Mouse (Mus musculus): ENCODE data around the gene Speer4e.
"Not testable (repeated sequence)": the region's sequence is repeated elsewhere in the genome, so short reads cannot be mapped to it uniquely, and the experiment has no call there.

The Speer4e gene

DNA sequence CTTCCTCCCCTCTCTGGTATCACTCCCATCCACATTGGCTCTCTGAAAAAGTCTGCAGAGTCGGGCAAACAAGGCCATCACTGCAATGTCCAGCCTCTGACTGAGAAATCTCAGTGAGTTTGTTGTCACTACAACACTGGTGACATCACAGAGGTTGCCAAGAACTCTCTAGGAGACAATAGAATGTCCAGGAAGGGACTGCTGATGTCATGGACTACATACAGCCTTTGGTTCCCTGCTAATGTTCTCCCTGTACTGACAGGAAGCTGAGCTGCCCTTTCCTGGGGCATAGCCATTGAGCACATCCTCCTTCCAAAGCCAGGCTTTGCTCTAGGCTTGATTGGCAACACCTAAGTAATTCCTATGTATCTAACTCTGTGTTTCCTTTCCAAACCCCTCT is at the start of gene Speer4e:
Gene Speer4e, minus strand, starts transcription at position 101 of the 400 bp plus-strand sequence.
- not testable (repeated sequence) for DNase-seq (ENCODE audit: low spot score in 2 of 2)

DNA sequence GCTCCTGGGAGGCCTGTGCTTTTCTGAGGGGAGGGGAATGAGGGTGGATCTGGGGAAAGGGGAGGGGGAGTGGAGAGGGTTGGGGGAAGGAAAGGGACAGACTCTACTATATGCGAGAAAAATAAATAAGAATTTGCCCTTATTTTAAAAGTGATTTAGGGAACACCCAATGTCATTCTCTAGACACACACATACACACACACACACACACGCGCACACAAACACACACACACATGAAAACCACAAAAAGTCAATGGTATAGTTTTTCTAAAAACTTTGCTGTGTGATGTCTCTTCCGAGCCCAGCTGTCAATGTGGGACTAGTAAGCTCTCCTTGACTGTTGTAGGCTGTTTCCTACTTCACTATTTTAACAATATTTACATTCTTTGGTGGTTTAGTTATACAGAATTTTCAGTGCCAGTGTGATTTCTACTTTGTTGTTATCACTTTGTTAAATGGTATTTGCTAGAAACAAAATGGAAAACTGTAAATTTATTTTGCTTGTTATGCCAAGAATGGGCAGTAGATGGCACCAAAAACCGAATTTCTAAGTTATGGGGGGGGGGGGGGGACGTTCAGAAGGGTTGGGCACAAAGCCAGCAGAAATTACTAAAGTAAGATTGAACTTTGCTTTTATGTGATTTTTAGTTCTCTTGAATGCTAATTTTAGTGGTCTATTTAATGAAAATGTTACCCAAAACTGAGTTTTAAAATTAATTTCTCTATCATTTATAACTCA is 48.6 kb upstream of the Speer4e start:
- DNase-seq (ENCODE audit: low spot score in 2 of 2): not testable (repeated sequence)

DNA sequence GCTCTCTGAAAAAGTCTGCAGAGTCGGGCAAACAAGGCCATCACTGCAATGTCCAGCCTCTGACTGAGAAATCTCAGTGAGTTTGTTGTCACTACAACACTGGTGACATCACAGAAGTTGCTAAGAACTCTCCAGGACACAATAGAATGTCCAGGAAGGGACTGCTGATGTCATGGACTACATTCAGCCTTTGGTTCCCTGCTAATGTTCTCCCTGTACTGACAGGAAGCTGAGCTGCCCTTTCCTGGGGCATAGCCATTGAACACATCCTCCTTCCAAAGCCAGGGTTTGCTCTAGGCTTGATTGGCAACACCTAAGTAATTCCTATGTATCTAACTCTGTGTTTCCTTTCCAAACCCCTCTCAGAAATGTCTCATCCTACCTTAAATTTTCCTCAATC is 40.6 kb upstream of the Speer4e start, which contains the start of gene Gm10354:
Gene Gm10354, minus strand, starts transcription at position 101 of the 400 bp plus-strand sequence.
- not testable (repeated sequence) for DNase-seq (ENCODE audit: low spot score in 2 of 2)

DNA sequence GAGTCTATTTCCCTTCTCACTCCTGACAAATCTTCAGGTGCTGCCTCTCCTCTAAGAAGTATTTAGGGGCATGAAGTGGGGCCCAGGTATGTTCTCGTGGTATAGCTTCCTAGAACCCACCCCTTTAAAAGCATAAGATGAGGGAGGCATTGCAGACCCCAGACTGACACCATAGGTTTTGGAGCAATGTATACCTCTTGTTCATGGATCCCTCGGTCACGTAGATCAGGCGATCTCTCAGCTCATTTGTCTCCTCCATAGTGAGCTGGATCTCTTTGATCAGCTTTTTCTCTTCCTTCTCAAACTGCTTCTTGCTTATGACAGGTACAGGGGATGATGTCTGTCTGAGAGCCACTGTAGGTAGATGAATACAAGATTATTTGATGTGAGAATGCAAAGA is 39.1 kb upstream of the Speer4e start:
- not testable (repeated sequence) for DNase-seq (ENCODE audit: low spot score in 2 of 2)

DNA sequence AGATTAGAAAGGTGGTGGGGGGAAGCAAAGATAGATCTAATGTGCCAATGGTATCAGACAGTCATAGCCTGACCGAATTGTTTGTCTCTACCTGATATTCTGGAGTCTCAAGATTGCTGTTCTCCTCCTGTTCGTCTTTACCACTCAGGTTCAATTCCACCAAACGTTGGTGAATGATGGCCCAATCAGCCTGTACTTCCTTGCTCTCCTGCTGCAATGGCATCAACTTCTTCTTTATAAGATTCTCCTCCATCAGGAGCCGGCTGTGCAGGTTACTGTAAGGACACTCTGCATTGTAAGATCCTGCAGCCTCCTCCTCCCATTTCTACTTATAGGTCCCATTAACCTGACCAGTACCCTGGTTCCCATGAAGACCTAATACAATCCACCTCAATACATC is 37.1 kb upstream of the Speer4e start:
- not testable (repeated sequence) for DNase-seq (ENCODE audit: low spot score in 2 of 2)

DNA sequence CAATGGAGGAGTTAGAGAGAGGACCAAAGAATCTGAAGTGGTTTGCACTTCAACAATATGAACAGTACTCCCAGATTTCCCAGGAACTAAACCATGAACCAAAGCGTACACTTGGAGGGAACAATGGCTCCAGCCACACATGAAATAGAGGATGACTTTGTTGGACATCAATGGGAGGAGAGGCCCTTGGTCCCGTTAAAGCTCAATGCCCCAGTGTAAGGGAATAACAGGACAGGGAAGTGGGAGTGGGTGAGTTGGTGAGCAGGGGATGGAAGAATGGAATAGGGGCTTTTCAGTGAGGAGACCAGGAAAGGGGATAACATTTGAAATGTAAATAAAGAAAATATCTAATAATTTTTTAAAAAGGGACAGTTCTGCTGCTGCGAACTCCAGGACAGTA is 34.6 kb upstream of the Speer4e start:
- not testable (repeated sequence) for DNase-seq (ENCODE audit: low spot score in 2 of 2)

DNA sequence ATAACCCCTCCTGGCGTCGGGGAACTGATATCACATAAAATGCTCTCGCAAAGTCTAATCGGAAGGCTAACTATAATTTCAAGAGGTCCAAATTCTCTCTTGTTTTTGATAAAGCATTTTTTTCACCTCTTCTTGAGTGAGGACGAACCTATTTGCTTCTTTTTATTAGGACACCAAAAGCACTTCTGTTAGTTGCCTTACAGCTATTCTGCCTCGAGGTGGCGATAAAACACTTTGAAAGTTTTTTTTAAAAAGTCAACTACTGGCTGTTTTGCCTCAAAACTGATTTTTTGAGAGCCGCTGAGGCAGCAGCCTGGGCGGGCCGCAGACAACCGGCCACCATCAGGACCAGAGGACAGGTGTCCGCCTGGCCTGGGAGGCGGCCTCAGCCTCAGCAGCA is 25.6 kb upstream of the Speer4e start:
- DNase-seq (ENCODE audit: low spot score in 2 of 2): not testable (repeated sequence)

DNA sequence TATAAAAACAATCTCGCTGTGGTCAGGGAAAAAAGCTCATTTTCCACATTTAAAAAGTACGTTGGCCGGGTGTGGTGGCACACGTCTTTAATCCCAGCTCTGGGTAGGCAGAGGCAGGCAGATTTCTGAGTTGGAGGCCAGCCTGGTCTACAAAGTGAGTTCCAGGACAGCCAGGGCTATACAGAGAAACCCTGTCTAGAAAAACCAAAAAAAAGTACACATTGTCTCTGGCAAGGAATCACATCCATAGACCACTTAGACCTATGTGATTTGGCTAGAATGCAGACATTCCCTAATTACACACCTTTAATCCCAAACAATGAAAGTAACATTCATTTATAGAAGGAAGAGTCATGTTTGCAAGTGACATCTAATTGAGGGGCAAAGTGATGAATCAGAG is 23.3 kb upstream of the Speer4e start:
- DNase-seq (ENCODE audit: low spot score in 2 of 2): not testable (repeated sequence)

DNA sequence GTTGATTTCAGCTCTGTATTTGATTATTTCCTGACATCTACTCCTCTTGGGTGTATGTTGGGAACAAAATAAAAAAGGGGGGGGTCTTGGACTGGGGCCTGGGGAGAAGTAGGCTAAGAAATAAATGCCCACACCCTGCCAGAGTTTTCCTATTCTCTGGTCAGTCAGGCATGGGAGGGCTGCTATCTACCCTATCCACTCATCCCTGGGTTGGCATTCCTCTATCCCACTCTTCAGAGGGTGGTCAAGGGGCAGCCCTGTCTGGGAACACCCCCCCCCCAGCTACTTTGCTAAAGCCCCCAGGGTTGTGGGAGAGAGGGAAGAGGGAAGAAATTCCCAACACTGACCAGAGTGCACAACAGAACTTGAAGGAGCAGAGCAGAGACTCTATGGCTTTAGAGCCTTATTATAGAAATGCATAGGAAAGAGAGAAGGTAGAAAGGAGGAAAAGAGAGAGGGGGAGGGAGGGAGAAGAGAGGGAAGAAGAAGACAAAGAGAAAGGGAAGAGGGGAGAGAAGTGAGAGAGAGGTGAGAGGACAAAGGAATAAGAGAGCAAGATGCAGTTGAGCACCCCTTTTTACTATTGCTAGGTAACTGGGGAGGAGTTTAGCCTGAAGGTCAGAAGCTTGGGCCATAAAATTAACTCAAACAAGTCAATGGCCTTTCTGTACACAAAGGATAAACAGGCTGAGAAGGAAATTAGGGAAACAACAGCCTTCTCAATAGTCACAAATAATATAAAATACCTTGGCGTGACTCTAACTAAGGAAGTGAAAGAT is 17.9 kb upstream of the Speer4e start:
- not testable (repeated sequence) for DNase-seq (ENCODE audit: low spot score in 2 of 2)

DNA sequence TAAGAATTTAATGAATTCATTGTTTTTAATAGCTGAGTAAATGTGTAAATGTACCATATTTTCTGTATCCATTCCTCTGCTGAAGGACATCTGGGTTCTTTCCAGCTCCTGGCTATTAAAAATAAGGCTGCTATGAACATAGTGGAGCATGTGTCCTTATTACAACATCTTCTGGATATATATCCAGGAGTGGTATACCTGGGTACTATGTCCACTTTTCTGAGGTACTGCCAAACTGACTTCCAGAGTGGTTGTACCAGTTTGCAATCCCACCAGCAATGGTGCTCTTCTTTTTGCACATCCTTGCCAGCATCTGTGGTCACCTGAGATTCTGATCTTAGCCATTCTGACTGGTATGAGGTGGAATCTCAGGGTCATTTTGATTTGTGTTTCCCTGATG is 15.4 kb upstream of the Speer4e start:
- DNase-seq (ENCODE audit: low spot score in 2 of 2): not testable (repeated sequence)

DNA sequence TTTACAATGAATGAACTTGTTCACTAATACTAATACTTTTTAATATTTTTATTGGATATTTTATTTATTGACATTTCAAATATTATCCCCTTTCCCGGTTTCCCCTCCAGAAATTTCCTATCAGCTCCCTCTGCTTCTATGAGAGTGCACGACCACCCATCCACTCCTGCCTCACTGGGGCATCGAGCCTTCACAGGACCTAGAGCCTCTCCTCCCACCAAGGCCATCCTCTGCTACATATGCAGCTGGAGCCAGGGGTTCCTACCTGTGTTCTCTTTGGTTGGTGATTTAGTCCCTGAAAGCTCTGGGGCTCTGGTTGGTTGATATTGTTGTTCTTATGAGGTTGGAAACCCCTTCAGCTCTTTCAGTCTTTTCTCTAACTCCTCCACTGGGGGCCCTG is 14.5 kb upstream of the Speer4e start:
- not testable (repeated sequence) for DNase-seq (ENCODE audit: low spot score in 2 of 2)

DNA sequence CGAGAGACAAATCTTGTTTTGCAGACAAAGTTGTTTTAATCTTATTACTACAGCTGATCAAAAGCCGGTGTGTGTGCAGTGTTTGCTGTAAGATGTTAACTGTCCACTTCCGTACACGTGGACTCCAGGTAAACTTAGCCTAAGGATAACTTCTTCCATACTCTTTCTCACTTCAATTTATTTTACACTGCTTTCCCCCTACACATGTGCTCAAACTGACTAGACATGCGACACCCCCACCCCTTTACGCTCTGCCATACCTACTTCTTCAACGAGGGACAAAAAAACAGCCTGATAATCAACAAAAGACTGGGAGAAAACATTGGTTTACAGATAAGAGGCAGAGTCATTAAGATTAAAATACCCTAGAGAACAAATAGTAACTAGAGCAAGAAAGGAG is 13.6 kb upstream of the Speer4e start:
- DNase-seq (ENCODE audit: low spot score in 2 of 2): not testable (repeated sequence)

DNA sequence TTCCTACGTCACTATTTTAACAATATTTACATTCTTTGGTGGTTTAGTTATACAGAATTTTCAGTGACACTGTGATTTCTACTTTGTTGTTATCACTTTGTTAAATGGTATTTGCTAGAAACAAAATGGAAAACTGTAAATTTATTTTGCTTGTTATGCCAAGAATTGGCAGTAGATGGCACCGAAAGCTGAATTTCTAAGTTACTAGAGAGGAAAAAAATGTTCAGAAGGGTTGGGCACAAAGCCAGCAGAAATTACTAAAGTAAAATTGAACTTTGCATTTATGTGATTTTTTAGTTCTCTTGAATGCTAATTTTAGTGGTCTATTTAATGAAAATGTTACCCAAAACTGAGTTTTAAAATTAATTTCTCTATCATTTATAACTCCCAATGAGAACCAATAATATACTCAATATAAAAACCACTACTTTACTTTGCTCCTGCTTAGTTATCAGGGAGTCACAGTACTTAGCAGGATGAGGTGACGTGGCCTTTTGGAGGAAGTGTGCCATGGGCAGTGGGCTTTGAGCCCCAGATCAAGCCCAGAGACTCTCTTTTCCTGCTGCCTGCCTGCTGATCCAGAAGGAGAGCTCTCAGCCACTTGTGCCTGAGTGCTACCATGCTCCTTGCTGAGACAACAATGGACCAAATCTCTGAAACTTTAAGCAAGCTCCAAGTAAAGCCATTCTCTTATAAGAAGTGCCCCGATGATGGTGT is 9.4 kb upstream of the Speer4e start:
- not testable (repeated sequence) for DNase-seq (ENCODE audit: low spot score in 2 of 2)

DNA sequence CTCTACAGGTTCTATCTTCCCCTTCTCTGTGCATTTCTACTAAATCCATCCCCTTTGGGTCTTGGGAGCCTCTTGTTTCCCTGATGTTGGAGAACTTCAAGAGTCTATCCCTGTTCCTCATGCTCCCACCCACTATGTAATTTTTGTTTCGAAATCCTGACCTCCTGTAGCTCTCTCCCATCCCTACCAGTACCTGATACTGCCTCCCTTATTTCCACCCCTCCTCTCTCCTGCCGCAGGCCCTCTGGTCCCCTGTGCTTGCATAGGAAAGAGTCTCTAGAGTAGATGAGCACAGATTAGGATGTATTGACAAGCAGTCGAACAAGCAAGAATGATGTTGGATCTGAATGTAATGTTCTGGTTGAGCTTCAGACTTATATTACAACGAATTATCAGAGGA is 7.3 kb upstream of the Speer4e start:
- DNase-seq (ENCODE audit: low spot score in 2 of 2): not testable (repeated sequence)

DNA sequence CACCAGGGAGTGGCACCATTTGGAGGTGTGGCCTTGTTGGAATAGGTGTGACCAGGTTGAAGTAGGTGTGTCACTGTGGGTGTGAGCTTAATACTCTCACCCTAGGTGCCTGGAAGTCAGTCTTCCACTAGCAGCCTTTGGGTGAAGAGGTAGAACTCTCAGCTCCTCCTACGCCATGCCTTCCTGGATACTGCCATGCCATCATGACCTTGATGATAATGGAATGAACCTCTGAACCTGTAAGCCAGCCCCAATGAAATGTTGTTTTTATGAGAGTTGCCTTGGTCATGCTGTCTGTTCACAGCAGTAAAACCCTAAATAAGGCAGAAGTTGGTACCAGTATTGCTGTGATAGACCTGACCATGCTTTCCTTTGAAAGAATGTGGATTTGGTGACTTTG is 2.8 kb upstream of the Speer4e start:
- DNase-seq (ENCODE audit: low spot score in 2 of 2): not testable (repeated sequence)

DNA sequence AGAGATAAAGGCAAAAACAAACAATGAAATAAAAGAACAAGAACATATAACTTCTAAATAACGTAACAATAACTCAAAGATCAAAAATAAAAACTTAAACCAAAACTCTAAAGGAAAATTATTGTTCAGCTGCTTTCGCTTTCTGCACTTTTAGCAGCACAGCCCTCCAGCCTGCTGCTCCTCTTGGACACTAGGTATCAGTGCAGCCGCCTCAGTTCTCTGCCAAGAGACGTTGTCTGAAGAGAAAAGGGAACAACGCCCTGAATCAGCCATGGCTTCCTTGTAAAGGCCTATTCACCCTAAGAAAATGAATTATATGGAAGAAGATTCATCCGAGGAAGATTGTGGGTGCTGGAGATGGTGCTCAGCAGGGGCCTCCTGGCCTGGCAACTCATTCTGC is 4.5 kb downstream of the Speer4e start:
- not testable (repeated sequence) for DNase-seq (ENCODE audit: low spot score in 2 of 2)

DNA sequence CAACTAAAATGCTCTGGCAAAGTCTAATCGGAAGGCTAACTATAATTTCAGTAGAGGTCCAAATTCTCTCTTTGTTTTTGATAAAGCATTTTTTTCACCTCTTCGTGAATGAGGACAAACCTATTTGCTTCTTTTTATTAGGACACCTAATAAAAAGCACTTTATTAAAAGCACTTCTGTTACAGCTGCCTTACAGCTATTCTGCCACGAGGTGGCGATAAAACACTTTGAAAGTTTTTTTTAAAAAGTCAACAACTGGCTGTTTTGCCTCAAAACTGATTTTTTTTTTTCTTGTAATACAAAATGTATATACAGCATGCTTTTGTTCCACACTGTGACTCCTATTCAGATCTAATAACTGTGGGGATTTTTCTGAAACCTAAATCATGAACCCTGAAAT is 11.2 kb downstream of the Speer4e start:
- not testable (repeated sequence) for DNase-seq (ENCODE audit: low spot score in 2 of 2)

DNA sequence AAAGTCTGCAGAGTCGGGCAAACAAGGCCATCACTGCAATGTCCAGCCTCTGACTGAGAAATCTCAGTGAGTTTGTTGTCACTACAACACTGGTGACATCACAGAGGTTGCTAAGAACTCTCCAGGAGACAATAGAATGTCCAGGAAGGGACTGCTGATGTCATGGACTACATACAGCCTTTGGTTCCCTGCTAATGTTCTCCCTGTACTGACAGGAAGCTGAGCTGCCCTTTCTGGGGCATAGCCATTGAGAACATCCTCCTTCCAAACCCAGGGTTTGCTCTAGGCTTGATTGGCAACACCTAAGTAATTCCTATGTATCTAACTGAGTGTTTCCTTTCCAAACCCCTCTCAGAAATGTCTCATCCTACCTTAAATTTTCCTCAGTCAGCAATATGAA is 23.4 kb downstream of the Speer4e start, which contains the start of gene Gm9758:
Gene Gm9758, minus strand, starts transcription at position 101 of the 400 bp plus-strand sequence.
- DNase-seq (ENCODE audit: low spot score in 2 of 2): not testable (repeated sequence)

DNA sequence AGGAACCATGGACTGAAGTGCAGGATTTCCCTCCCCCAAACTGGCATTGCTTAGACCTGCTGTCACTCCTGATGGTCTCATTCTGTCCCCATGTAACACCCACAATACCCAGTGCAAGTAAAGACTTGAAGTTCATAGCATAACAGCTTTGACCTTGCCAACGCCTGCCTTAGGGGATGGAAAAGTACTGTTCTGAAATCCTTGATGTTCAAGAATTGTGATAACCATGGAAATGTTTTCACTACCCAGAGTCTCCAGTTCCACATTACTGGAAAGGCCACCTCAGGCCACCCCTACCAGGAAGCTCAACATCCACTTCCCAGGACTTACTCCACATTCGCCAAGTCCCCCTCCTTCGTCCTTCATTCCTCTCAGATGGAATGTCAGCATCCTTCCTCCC is 23.9 kb downstream of the Speer4e start:
- not testable (repeated sequence) for DNase-seq (ENCODE audit: low spot score in 2 of 2)

DNA sequence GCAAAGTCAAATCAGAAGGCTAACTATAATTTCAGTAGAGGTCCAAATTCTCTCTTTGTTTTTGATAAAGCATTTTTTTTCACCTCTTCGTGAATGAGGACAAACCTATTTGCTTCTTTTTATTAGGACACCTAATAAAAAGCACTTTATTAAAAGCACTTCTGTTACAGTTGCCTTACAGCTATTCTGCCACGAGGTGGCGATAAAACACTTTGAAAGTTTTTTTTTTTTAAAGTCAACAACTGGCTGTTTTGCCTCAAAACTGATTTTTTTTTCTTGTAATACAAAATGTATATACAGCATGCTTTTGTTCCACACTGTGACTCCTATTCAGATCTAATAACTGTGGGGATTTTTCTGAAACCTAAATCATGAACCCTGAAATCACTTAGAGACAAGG is 34.7 kb downstream of the Speer4e start:
- DNase-seq (ENCODE audit: low spot score in 2 of 2): not testable (repeated sequence)

DNA sequence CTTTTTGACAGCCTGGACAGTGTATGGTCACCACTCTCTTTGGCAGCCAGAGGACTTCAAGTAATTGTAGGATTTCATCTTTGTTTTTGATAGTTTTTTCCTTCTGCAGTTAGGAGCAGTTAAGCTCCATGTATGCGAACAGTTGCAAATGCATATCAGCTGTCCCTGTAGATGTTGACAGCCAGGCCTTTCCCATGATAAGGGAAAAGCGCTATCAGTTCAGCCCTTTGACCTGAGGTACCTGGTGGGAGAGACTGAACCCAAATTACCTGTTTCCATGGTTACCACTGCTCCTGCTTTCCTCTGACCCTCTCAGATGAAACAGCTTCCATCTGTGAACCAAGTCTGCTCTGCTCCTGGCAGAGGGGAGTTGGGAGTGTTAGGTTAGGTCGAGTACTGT is 46.0 kb downstream of the Speer4e start:
- DNase-seq (ENCODE audit: low spot score in 2 of 2): no peak

DNA sequence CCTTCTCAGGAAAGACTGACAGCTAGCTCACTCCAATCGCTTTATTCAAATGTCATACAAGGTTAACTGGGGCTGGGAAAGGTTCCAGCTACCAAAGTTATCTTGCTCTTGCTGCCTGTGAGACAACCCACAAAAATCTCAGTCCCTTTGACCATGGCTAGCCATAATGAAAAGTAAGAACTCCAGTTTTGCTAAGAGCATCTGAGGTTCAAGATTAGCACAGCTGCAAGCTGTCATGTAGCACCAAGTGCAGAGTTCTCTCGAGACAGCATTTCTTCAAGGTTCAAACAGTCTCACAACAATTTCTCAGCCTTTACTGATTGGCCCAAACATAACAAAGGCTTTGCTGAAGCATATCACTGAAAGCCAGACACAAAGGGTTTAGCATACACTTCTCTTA is 52.9 kb downstream of the Speer4e start:
- DNase-seq (ENCODE audit: low spot score in 2 of 2): not testable (repeated sequence)
